Mouse (Mus musculus) kidney, adult 2 months (tissue): ENCODE data around the gene Rhox4b. TPM values are rescaled to one million over a fixed set of nuclear protein-coding genes. Genes with fewer than 3 reads are reported as not detected.
"Not testable (repeated sequence)": the region's sequence is repeated elsewhere in the genome, so short reads cannot be mapped to it uniquely, and the experiment has no call there.

ENCODE experiments used
- DNase-seq: peaks from one replicate; pipeline ENCODE4 v3.0.0; 2021
- H3K27ac ChIP-seq: fragments of 200-500 bp; 2 replicates; pipeline ENCODE4 v1.5.1; 2012; ENCODE audit warnings: low read depth, low read length, control low read depth, inconsistent platforms; ENCODE audit not compliant: insufficient read depth
- H3K27me3 ChIP-seq: fragments of 200-500 bp; replicated peaks from 2 replicates; pipeline ENCODE4 v1.6.1; 2012; ENCODE audit warnings: mild to moderate bottlenecking, moderate library complexity, low read length, inconsistent platforms; ENCODE audit not compliant: control insufficient read depth, insufficient read depth
- H3K36me3 ChIP-seq: fragments of 200-500 bp; 2 replicates; pipeline ENCODE4 v1.6.1; 2012; ENCODE audit warnings: mild to moderate bottlenecking, moderate library complexity, low read length, inconsistent platforms; ENCODE audit not compliant: control insufficient read depth, insufficient read depth
- H3K4me1 ChIP-seq: fragments of 200-500 bp; 2 replicates; pipeline ENCODE4 v1.6.1; 2011; ENCODE audit warnings: low read length; ENCODE audit not compliant: control insufficient read depth, insufficient read depth
- H3K4me3 ChIP-seq: fragments of 200-500 bp; 2 replicates; pipeline ENCODE4 v1.5.1; 2011; ENCODE audit warnings: mild to moderate bottlenecking, low read depth, low read length, control low read depth; ENCODE audit not compliant: insufficient read depth
- WGBS: fragments of 180-500 bp; shearing (Covaris S2); methylation state at CpG from one replicate; pipeline ENCODE4 v1.1.7; 2018; 5-methylcytosine and 5-hydroxymethylcytosine counted together
- polyA plus RNA-seq: library from polyadenylated mRNA; depleted of rRNA; stranded (reverse); fragments of >200 nt; gene quantifications from 2 replicates; pipeline ENCODE4 v1.2.3, GENCODE M21; 2012; rRNA removed

Rhox4b gene
- not detected in 2 replicates for polyA plus RNA-seq

- not testable (repeated sequence) for H3K4me3 ChIP-seq, H3K27ac ChIP-seq, DNase-seq, H3K36me3 ChIP-seq, H3K27me3 ChIP-seq, H3K4me1 ChIP-seq
- 90% methylated on average over 14 of the region's 15 CpGs for WGBS
These were observed at the start of gene Rhox4b for GRCm38 (mm10) chrX:37432194-37432593. TSS of gene Rhox4b (plus strand) at chrX:37432494.

- H3K36me3 ChIP-seq, H3K4me3 ChIP-seq, DNase-seq, H3K4me1 ChIP-seq, H3K27me3 ChIP-seq, H3K27ac ChIP-seq: not testable (repeated sequence)
- 99% methylated on average over 8 of the region's 16 CpGs for WGBS
These were observed 41.7 kb upstream of the Rhox4b start, which contains the start of gene Rhox4a2 for GRCm38 (mm10) chrX:37390548-37390947. TSS of gene Rhox4a2 (plus strand) at chrX:37390848.

- not testable (repeated sequence) for H3K4me3 ChIP-seq, H3K36me3 ChIP-seq, H3K27ac ChIP-seq, H3K4me1 ChIP-seq, H3K27me3 ChIP-seq, DNase-seq
- no CpG with 5 or more reads among the region's 9 CpGs for WGBS
These were observed 20.5 kb upstream of the Rhox4b start, which contains the start of gene Rhox2b for GRCm38 (mm10) chrX:37411767-37412166. TSS of gene Rhox2b (plus strand) at chrX:37412067.

- not testable (repeated sequence) for DNase-seq, H3K27me3 ChIP-seq, H3K4me3 ChIP-seq, H3K36me3 ChIP-seq, H3K27ac ChIP-seq, H3K4me1 ChIP-seq
- WGBS: 95% methylated on average over 5 of the region's 10 CpGs
These were observed 21.1 kb downstream of the Rhox4b start, which contains the start of gene Rhox2c for GRCm38 (mm10) chrX:37453380-37453779. TSS of gene Rhox2c (plus strand) at chrX:37453680.

GRCm38 (mm10) chrX:37458285-37458684 is 26.0 kb downstream of the Rhox4b start, which contains the start of gene Rhox3c:
TSS of gene Rhox3c (plus strand) at chrX:37458585.
- not testable (repeated sequence) for DNase-seq, H3K36me3 ChIP-seq, H3K4me3 ChIP-seq, H3K4me1 ChIP-seq, H3K27me3 ChIP-seq, H3K27ac ChIP-seq
- 100% methylated on average over 3 of the region's 4 CpGs for WGBS

GRCm38 (mm10) chrX:37480037-37480436 is 47.7 kb downstream of the Rhox4b start, which contains the start of gene Rhox4c:
TSS of gene Rhox4c (plus strand) at chrX:37480337.
- DNase-seq, H3K4me3 ChIP-seq, H3K4me1 ChIP-seq, H3K27ac ChIP-seq, H3K27me3 ChIP-seq, H3K36me3 ChIP-seq: not testable (repeated sequence)
- 91% methylated on average over 14 of the region's 14 CpGs for WGBS

Other genes starting within 250 kb of the Rhox4b start
- 677 and 921 TPM in 2 replicates for gene Ndufa1, start 241.3 kb upstream of the Rhox4b start, polyA plus RNA-seq
- gene Rnf113a1, start 241.2 kb upstream of the Rhox4b start, polyA plus RNA-seq: 1.9 and 2.7 TPM in 2 replicates
- not detected in 2 replicates for gene Gm9, start 221.5 kb upstream of the Rhox4b start, polyA plus RNA-seq
- not detected in 2 replicates for gene Rhox1, start 210.2 kb upstream of the Rhox4b start, polyA plus RNA-seq
- not detected in 2 replicates for gene Rhox2a, start 187.5 kb upstream of the Rhox4b start, polyA plus RNA-seq
- not detected in 2 replicates for gene Rhox3a, start 182.6 kb upstream of the Rhox4b start, polyA plus RNA-seq
- not detected in 2 replicates for gene Rhox4a, start 167.2 kb upstream of the Rhox4b start, polyA plus RNA-seq
- not detected in 2 replicates for gene Rhox3a2, start 52.5 kb upstream of the Rhox4b start, polyA plus RNA-seq
- not detected in 2 replicates for gene Rhox4a2, start 41.6 kb upstream of the Rhox4b start, polyA plus RNA-seq
- not detected in 2 replicates for gene Rhox2b, start 20.4 kb upstream of the Rhox4b start, polyA plus RNA-seq
- gene Rhox2c, start 21.2 kb downstream of the Rhox4b start, polyA plus RNA-seq: not detected in 2 replicates
- not detected in 2 replicates for gene Rhox3c, start 26.1 kb downstream of the Rhox4b start, polyA plus RNA-seq
- not detected in 2 replicates for gene Rhox4c, start 47.8 kb downstream of the Rhox4b start, polyA plus RNA-seq
- gene Rhox2d, start 60.9 kb downstream of the Rhox4b start, polyA plus RNA-seq: not detected in 2 replicates
- not detected in 2 replicates for gene Rhox4d, start 81.9 kb downstream of the Rhox4b start, polyA plus RNA-seq
- not detected in 2 replicates for gene Rhox2e, start 98.0 kb downstream of the Rhox4b start, polyA plus RNA-seq
- gene Rhox3e, start 109.5 kb downstream of the Rhox4b start, polyA plus RNA-seq: not detected in 2 replicates
- gene Rhox4e, start 124.9 kb downstream of the Rhox4b start, polyA plus RNA-seq: not detected in 2 replicates
- gene Rhox2f, start 138.9 kb downstream of the Rhox4b start, polyA plus RNA-seq: not detected in 2 replicates
- gene Rhox3f, start 148.5 kb downstream of the Rhox4b start, polyA plus RNA-seq: not detected in 2 replicates
- not detected in 2 replicates for gene Rhox4f, start 175.2 kb downstream of the Rhox4b start, polyA plus RNA-seq
- not detected in 2 replicates for gene Rhox3g, start 196.1 kb downstream of the Rhox4b start, polyA plus RNA-seq
- not detected in 2 replicates for gene Rhox2g, start 211.0 kb downstream of the Rhox4b start, polyA plus RNA-seq
- not detected in 2 replicates for gene Rhox4g, start 218.8 kb downstream of the Rhox4b start, polyA plus RNA-seq
- gene Rhox3h, start 236.3 kb downstream of the Rhox4b start, polyA plus RNA-seq: not detected in 2 replicates
- gene Rhox2h, start 240.8 kb downstream of the Rhox4b start, polyA plus RNA-seq: not detected in 2 replicates